Mouse (Mus musculus) bone marrow macrophage, adult 2 months (primary cell): ENCODE measurements at regions not wholly inside any gene's neighbourhood (a gene's known extent, or its start where the extent isn't known, plus 50 kb on each side); places are given as distances from the start of the nearest gene placed in this dataset.

Experiments used
- CTCF ChIP-seq: IDR thresholded peaks from 2 replicates; pipeline ENCODE4 v1.5.1; 2012; ENCODE audit warnings: low read depth, mild to moderate bottlenecking, low read length, moderate library complexity
- POLR2A ChIP-seq: IDR thresholded peaks from 2 replicates; pipeline ENCODE4 v1.6.1; 2012; ENCODE audit warnings: mild to moderate bottlenecking, low read depth, low read length, borderline replicate concordance

DNA sequence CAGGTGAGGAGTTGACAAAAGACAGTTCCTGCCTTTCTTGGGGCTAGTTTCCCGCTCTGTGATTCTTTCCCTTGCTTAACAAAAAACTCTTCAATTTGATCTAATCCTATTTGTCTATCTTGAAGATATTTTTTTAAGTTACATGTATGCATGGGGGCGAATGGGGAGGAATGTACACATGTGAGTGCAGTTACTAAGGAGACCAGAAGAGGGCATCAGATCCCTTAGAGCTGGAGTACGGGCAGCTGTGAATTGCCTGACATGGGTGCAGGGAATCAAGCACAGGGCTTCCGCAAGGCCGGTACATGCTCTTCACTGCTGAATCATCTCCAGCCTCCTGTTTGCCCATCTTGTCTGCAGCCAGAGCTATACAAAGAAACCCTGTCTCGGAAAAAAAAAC, 79.8 kb upstream of the Ppp2r5c start:
- TF ChIP-seq CTCF (no peak), POLR2A (no peak)
